Mouse (Mus musculus) bone marrow, adult 2 months (tissue): ENCODE measurements around the gene Nrg4.

Experiments
- CTCF ChIP-seq: fragments of 200-500 bp; IDR thresholded peaks from 2 replicates; pipeline ENCODE4 v1.5.1; 2011; ENCODE audit warnings: low read length, control low read depth; ENCODE audit not compliant: control insufficient read depth, insufficient read depth
- POLR2A ChIP-seq: fragments of 200-500 bp; IDR thresholded peaks from 2 replicates; pipeline ENCODE4 v1.6.1; 2011; ENCODE audit warnings: low read depth, mild to moderate bottlenecking, control low read depth, low read length, borderline replicate concordance; ENCODE audit not compliant: control insufficient read depth

DNA sequence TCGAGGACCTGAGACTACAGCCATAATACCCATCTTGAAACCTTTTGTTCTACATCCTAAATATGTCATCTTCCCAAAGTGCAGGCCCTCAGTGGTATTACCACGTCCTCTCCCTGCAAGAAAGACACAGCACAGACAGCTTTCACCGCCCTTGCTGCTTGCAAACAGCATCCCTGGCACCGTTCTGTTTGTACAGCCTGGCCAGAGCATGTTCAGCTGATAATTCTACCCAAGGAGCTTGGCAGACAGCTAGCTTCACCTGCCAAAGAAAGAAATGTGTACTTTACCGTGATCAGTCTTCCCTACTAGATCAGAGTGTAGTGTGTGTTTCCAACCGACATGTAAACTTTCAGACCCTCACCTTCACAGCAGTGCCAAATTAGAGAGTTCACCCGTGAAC lies 45.3 kb upstream of the Nrg4 start:
- TF ChIP-seq POLR2A (no peak), CTCF (no peak)
